ENCODE assay signal across 11 mouse cellular contexts in genomic region chr11:96271541-96272011, GRCm38 (mm10). TPM values are rescaled to one million over a fixed set of nuclear protein-coding genes. Genes with fewer than 3 reads are reported as not detected.
A peak's percentile ranks its signal among the peaks of the same experiment; 100 is the strongest.
DNase-seq lines count a peak whose midpoint lies in the region; ATAC-seq and TF ChIP-seq lines count a peak whose summit lies in the region.
"Had no signal": no experiment of that assay in that cellular context is flagged by ENCODE, and none has a peak within 500 bp of the region (broad histone marks: within the 10 kb centered on the region; RNA-seq: fewer than 3 reads in every experiment).

No protein-coding gene starts in this region.

- no peaks in the 10 kb centered on the region for H3K9me3 ChIP-seq in heart, embryonic 11.5 days (replicated peaks; ENCODE audit: control insufficient read depth, low read length)
- H3K9me3 ChIP-seq in ES-E14 (ENCODE audit: control insufficient read depth, insufficient read depth, low read depth, low read length): no peaks in the 10 kb centered on the region
- no peaks in the 10 kb centered on the region for H3K9me3 ChIP-seq in intestine, embryonic 15.5 days
- no peaks in the 10 kb centered on the region for H3K9me3 ChIP-seq in liver, embryonic 16.5 days (replicated peaks; ENCODE audit: control insufficient read depth, low read length)
- H3K9me3 ChIP-seq: midbrain, embryonic 12.5 days had no signal

- peaks cover 5% of the 10 kb centered on the region for H3K4me1 ChIP-seq in heart, embryonic 11.5 days (ENCODE audit: control insufficient read depth, insufficient read depth, low read length)
- peaks cover 0 to 8% of the 10 kb centered on the region in 2 experiments; a peak in 2 of 4 replicates for H3K4me1 ChIP-seq in ES-E14 (ENCODE audit: control insufficient read depth in 2 of 2, insufficient read depth in 2 of 2, low read length in 2 of 2, poor library complexity in 1 of 2)
- peaks cover 22% of the 10 kb centered on the region for H3K4me1 ChIP-seq in intestine, embryonic 15.5 days (replicated peaks)
- no peaks in the 10 kb centered on the region for H3K4me1 ChIP-seq in liver, embryonic 16.5 days (ENCODE audit: control insufficient read depth, low read depth, low read length)

- under 1% methylated on average over 52 of the region's 52 CpGs for WGBS in heart, embryonic 11.5 days (ENCODE audit: insufficient replicate concordance)
- WGBS in intestine, embryonic 15.5 days: under 1% methylated on average over 52 of the region's 52 CpGs
- WGBS in liver, embryonic 16.5 days (ENCODE audit: insufficient replicate concordance): under 1% methylated on average over 52 of the region's 52 CpGs

- in situ Hi-C loops in ES-E14 (cut with MboI; ENCODE audit: low sequenced_read_pairs in 2 of 2, unreplicated experiment in 2 of 2): no loop called here

- H3K9ac ChIP-seq in heart, embryonic 11.5 days (ENCODE audit: low read depth, low read length): no peak overlapping the region
- H3K9ac ChIP-seq in ES-E14 (ENCODE audit: insufficient read depth, low read depth, low read length, poor library complexity, severe bottlenecking): no peak overlapping the region; the same call in 1 of the 2 replicates
- H3K9ac ChIP-seq in intestine, embryonic 15.5 days: peak overlapping the region; percentile 28; the same call in 1 of the 2 replicates
- H3K9ac ChIP-seq in liver, embryonic 16.5 days (ENCODE audit: low read depth, low read length): no peak overlapping the region
- H3K9ac ChIP-seq: midbrain, embryonic 12.5 days had no signal

- peaks cover 97% of the 10 kb centered on the region for H3K27me3 ChIP-seq in heart, embryonic 11.5 days (ENCODE audit: control insufficient read depth, insufficient read depth, low read length)
- H3K27me3 ChIP-seq in intestine, embryonic 15.5 days (replicated peaks): peaks cover 97% of the 10 kb centered on the region
- peaks cover 96% of the 10 kb centered on the region for H3K27me3 ChIP-seq in liver, embryonic 16.5 days (ENCODE audit: control insufficient read depth, insufficient read depth, low read depth, low read length)

- peak overlapping the region; percentile 41 for H3K4me2 ChIP-seq in heart, embryonic 11.5 days
- H3K4me2 ChIP-seq in intestine, embryonic 15.5 days (replicated peaks): peak overlapping the region; percentile 71
- no peak overlapping the region for H3K4me2 ChIP-seq in liver, embryonic 16.5 days (ENCODE audit: low read depth, low read length)
- H3K4me2 ChIP-seq: midbrain, embryonic 12.5 days had no signal

- ATAC-seq in heart, embryonic 11.5 days (replicated peaks; ENCODE audit: insufficient number of reproducible peaks, low FRiP score, low TSS enrichment): no peak
- peak; percentile 73 for ATAC-seq in intestine, embryonic 15.5 days
- no peak for ATAC-seq in liver, embryonic 16.5 days (ENCODE audit: low read depth)
- no peak for ATAC-seq in erythroblast, adult 5-6 weeks (replicated peaks; ENCODE audit: low FRiP score, poor library complexity, severe bottlenecking)

- H3K27ac ChIP-seq in heart, embryonic 11.5 days (ENCODE audit: low read depth, low read length): no peak overlapping the region
- no peak overlapping the region for H3K27ac ChIP-seq in ES-E14 (ENCODE audit: insufficient read depth, low read depth, low read length, poor library complexity, severe bottlenecking)
- peak overlapping the region; percentile 62 for H3K27ac ChIP-seq in intestine, embryonic 15.5 days
- H3K27ac ChIP-seq in liver, embryonic 16.5 days (ENCODE audit: low read length): no peak overlapping the region
- H3K27ac ChIP-seq: midbrain, embryonic 12.5 days had no signal

- no peaks in the 10 kb centered on the region for H3K36me3 ChIP-seq in heart, embryonic 11.5 days (ENCODE audit: control insufficient read depth, insufficient read depth, low read length)
- no peaks in the 10 kb centered on the region for H3K36me3 ChIP-seq in ES-E14 (ENCODE audit: control insufficient read depth, insufficient read depth, low read length, poor library complexity, severe bottlenecking)
- no peaks in the 10 kb centered on the region for H3K36me3 ChIP-seq in intestine, embryonic 15.5 days
- no peaks in the 10 kb centered on the region for H3K36me3 ChIP-seq in liver, embryonic 16.5 days (ENCODE audit: control insufficient read depth, insufficient read depth)
- H3K36me3 ChIP-seq: midbrain, embryonic 12.5 days had no signal

- DNase-seq in heart, adult 9 months (ENCODE audit: low spot score in 2 of 2): no peak
- DNase-seq in ES-E14 (ENCODE audit: low read depth, low spot score): no peak
- no peak for DNase-seq in frontal cortex, postnatal 10 days (ENCODE audit: low spot score in 2 of 2)
- DNase-seq in natural killer cell, adult 2 months (ENCODE audit: low spot score in 2 of 2): no peak

- H3K4me3 ChIP-seq in heart, embryonic 11.5 days (ENCODE audit: low read depth, low read length): peak overlapping the region; percentile 30
- peak overlapping the region; percentile 48 to 50 for H3K4me3 ChIP-seq in ES-E14 (ENCODE audit: insufficient read depth in 1 of 2, low read depth in 1 of 2, low read length in 2 of 2, poor library complexity in 1 of 2, severe bottlenecking in 1 of 2)
- peak overlapping the region; percentile 40 for H3K4me3 ChIP-seq in intestine, embryonic 15.5 days (replicated peaks)
- 0 out of 2 replicates have a peak overlapping the region, but pooled peaks have one; percentile 11 for H3K4me3 ChIP-seq in liver, embryonic 16.5 days (ENCODE audit: low read depth, low read length)
- H3K4me3 ChIP-seq: erythroblast, embryonic 14.5 days; midbrain, embryonic 12.5 days had no signal

TF ChIP-seq in ES-E14, 5 proteins besides CTCF, POLR2A, EP300 and RAD21:
- TF ChIP-seq ZC3H11A (IDR thresholded peaks at IDR 0.05; ENCODE audit: borderline replicate concordance, low read depth, low read length): no peak
- TF ChIP-seq CHD2 (IDR thresholded peaks at IDR 0.05; ENCODE audit: low read depth, low read length): no peak
- TF ChIP-seq ZNF384 (IDR thresholded peaks at IDR 0.05; ENCODE audit: low read depth, low read length): no peak
- no peak for TF ChIP-seq HCFC1 (IDR thresholded peaks at IDR 0.05; ENCODE audit: borderline replicate concordance, insufficient read depth, low read length)
- TF ChIP-seq MAFK (IDR thresholded peaks at IDR 0.05; ENCODE audit: insufficient read depth, low read depth, low read length): no peak

RNA-seq across cellular contexts. Expression of gene Hoxb9, which starts 0.3 kb away (rescaled TPM):
- polyA plus RNA-seq in heart, embryonic 11.5 days (2014; fragmentation: Nextera tagmentation; extraction: Ambion mirVana): 0.09 TPM in 1 of 2 replicates, not detected in the other
- total RNA-seq in ES-E14 (2012; rRNA removed): 1.2 and 3.3 TPM in 2 replicates
- polyA plus RNA-seq in intestine, embryonic 15.5 days (2015; fragmentation: Nextera tagmentation; extraction: Ambion mirVana): 1.2 and 1.3 TPM in 2 replicates
- not detected in 2 replicates for polyA plus RNA-seq in liver, embryonic 16.5 days (2015; fragmentation: Nextera tagmentation; extraction: Ambion mirVana)
- total RNA-seq in erythroblast, adult 5-6 weeks (2015; ENCODE audit: low replicate concordance): not detected in 2 replicates
- 0.56 TPM in 1 of 2 replicates, not detected in the other for total RNA-seq in erythroblast, adult 5-6 weeks (2017; ENCODE audit: low replicate concordance)
- total RNA-seq: CH12.LX had no signal
- polyA plus RNA-seq: erythroblast, embryonic 14.5 days; midbrain, embryonic 12.5 days had no signal

RNA-seq across cellular contexts. Expression of gene Hoxb8, which starts 10.1 kb away (rescaled TPM):
- 0.06 TPM in 1 of 2 replicates, not detected in the other for polyA plus RNA-seq in heart, embryonic 11.5 days (2014; fragmentation: Nextera tagmentation; extraction: Ambion mirVana)
- 0.18 TPM in 1 of 2 replicates, not detected in the other for total RNA-seq in ES-E14 (2012; rRNA removed)
- polyA plus RNA-seq in intestine, embryonic 15.5 days (2015; fragmentation: Nextera tagmentation; extraction: Ambion mirVana): 1.1 and 1.5 TPM in 2 replicates
- polyA plus RNA-seq in liver, embryonic 16.5 days (2015; fragmentation: Nextera tagmentation; extraction: Ambion mirVana): not detected in 2 replicates
- not detected in 2 replicates for total RNA-seq in erythroblast, adult 5-6 weeks (2015; ENCODE audit: low replicate concordance)
- not detected in 2 replicates for total RNA-seq in erythroblast, adult 5-6 weeks (2017; ENCODE audit: low replicate concordance)
- total RNA-seq: CH12.LX had no signal
- polyA plus RNA-seq: erythroblast, embryonic 14.5 days; midbrain, embryonic 12.5 days had no signal

RNA-seq across cellular contexts. Expression of gene Hoxb7, which starts 14.8 kb away (rescaled TPM):
- 0.28 and 0.31 TPM in 2 replicates for polyA plus RNA-seq in heart, embryonic 11.5 days (2014; fragmentation: Nextera tagmentation; extraction: Ambion mirVana)
- total RNA-seq in ES-E14 (2012; rRNA removed): 0.98 TPM in 1 of 2 replicates, not detected in the other
- 10.7 and 12.4 TPM in 2 replicates for polyA plus RNA-seq in intestine, embryonic 15.5 days (2015; fragmentation: Nextera tagmentation; extraction: Ambion mirVana)
- 0.18 and 0.25 TPM in 2 replicates for polyA plus RNA-seq in liver, embryonic 16.5 days (2015; fragmentation: Nextera tagmentation; extraction: Ambion mirVana)
- total RNA-seq in erythroblast, adult 5-6 weeks (2015; ENCODE audit: low replicate concordance): not detected in 2 replicates
- total RNA-seq in erythroblast, adult 5-6 weeks (2017; ENCODE audit: low replicate concordance): not detected in 2 replicates
- total RNA-seq: CH12.LX had no signal
- polyA plus RNA-seq: erythroblast, embryonic 14.5 days; midbrain, embryonic 12.5 days had no signal

RNA-seq across cellular contexts. Expression of gene Hoxb6, which starts 20.7 kb away (rescaled TPM):
- 0.32 and 0.90 TPM in 2 replicates for polyA plus RNA-seq in heart, embryonic 11.5 days (2014; fragmentation: Nextera tagmentation; extraction: Ambion mirVana)
- total RNA-seq in ES-E14 (2012; rRNA removed): 0.22 and 0.26 TPM in 2 replicates
- polyA plus RNA-seq in intestine, embryonic 15.5 days (2015; fragmentation: Nextera tagmentation; extraction: Ambion mirVana): 14.4 and 16.1 TPM in 2 replicates
- 0.08 TPM in 1 of 2 replicates, not detected in the other for polyA plus RNA-seq in liver, embryonic 16.5 days (2015; fragmentation: Nextera tagmentation; extraction: Ambion mirVana)
- total RNA-seq in erythroblast, adult 5-6 weeks (2015; ENCODE audit: low replicate concordance): not detected in 2 replicates
- not detected in 2 replicates for total RNA-seq in erythroblast, adult 5-6 weeks (2017; ENCODE audit: low replicate concordance)
- polyA plus RNA-seq: erythroblast, embryonic 14.5 days; midbrain, embryonic 12.5 days had no signal

RNA-seq across cellular contexts. Expression of gene Hoxb5, which starts 31.6 kb away (rescaled TPM):
- polyA plus RNA-seq in heart, embryonic 11.5 days (2014; fragmentation: Nextera tagmentation; extraction: Ambion mirVana): 0.65 and 2.4 TPM in 2 replicates
- 0.09 and 0.16 TPM in 2 replicates for total RNA-seq in ES-E14 (2012; rRNA removed)
- polyA plus RNA-seq in intestine, embryonic 15.5 days (2015; fragmentation: Nextera tagmentation; extraction: Ambion mirVana): 27.2 and 31.3 TPM in 2 replicates
- polyA plus RNA-seq in liver, embryonic 16.5 days (2015; fragmentation: Nextera tagmentation; extraction: Ambion mirVana): 0.26 and 0.37 TPM in 2 replicates
- not detected in 2 replicates for total RNA-seq in erythroblast, adult 5-6 weeks (2015; ENCODE audit: low replicate concordance)
- not detected in 2 replicates for total RNA-seq in erythroblast, adult 5-6 weeks (2017; ENCODE audit: low replicate concordance)
- polyA plus RNA-seq: erythroblast, embryonic 14.5 days; midbrain, embryonic 12.5 days had no signal
